Mouse (Mus musculus) regulatory T cell (primary cell): ENCODE data around the gene Yipf3.

Source experiments
- in situ Hi-C: fragments of 300-600 bp; cut with MboI, MseI; formaldehyde crosslinking; loops from one replicate; pipeline ENCODE4 v1.15.1; 2025; ENCODE audit warnings: high pct_unique_total_duplicates

The Yipf3 gene

DNA sequence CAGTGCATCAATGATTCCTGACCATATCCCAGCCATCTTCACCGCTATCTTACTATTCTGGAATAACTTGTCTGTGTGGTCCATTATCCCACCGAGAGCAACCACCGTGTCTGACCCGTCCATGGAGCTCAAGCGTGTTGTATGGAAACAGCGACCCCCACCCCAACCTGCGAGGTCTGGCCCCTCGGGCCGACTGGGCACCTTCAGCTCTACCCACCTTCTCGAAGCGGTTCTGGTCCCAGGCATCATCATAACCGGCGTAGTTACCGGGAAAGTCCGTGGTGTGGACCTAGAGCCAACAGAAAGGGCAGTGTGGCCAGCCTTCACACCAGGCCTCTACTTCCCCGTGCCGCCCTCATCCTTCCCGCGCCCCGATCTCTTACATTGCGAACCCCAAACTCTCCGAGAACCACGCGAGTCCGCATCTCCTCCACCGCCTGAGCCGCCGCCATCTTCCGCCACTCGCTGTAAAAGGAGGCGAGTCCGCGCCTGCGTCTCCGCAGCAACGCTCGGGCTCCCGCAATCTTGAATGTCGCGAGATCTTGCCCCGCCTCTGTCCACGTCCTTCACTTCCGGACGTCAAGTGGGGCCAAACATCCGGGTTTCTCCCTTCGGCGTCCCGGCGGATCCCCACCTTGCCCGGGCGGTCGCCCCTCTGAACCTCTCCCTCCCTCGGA, at the start of gene Yipf3, which contains the start of gene Polr1c:
Gene Yipf3, plus strand, starts transcription at position 569 of the 677 bp plus-strand sequence.
Gene Polr1c, minus strand, starts transcription at position 543 of the 677 bp plus-strand sequence.
- in situ Hi-C loops, result loop anchor here (5.0 kb wide), 1 partner anchor 45 kb away; the partner anchor contains the start of genes Polh and Xpo5

DNA sequence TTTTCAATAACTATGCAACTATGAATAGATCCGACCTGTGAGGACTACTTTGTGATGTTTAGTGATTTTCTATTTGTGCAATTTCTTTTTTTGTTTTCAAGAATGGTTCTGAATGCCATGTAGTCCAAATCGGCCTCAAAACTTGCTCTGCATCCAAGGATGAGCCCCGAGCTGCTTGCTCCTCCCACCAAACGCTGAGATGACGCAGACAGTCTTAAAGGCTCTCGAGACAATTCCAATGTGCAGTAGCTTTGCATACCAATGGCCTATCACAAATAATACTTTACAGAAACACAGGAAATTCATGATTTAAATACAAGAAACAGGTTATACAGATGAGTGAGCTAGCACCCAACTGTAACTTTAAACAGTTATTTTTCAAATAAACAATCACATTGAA, 46.7 kb upstream of the Yipf3 start:
- in situ Hi-C loops, result loop anchor here (5.0 kb wide), 1 partner anchor 46 kb away; the partner anchor contains the start of genes Polr1c and Yipf3

GRCm38 (mm10) chr17:46202421-46203071, 45.3 kb upstream of the Yipf3 start, which contains the start of the genes Polh and Xpo5:
Gene Polh (minus strand): TSS chr17:46202645.
Gene Xpo5 (plus strand): TSS chr17:46202782.
- in situ Hi-C loops, result loop anchor here (5.0 kb wide), 1 partner anchor 45 kb away; the partner anchor contains the start of genes Polr1c and Yipf3

DNA sequence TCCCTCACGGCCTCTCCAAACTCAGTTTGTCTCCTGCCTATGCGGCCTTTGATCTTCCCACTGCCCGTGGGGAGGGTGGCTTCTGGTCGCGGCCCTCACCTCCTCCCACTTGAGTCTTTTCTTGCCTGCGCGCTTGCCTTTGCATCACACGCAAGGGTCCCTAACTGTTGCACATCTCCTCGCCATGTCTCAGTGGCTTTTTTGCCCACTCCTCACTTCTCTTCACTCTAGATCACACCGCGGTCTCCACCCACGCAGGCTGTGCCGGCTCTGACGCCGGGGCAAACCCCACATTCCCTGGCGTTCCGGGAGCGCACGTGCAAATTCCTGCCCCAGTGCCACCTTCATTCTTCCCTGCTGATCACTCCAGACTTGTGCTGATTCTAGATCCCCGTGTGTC, 44.8 kb upstream of the Yipf3 start:
- in situ Hi-C loops, result loop anchor here (5.0 kb wide), 1 partner anchor 44 kb away; the partner anchor contains the start of genes Polr1c and Yipf3

DNA sequence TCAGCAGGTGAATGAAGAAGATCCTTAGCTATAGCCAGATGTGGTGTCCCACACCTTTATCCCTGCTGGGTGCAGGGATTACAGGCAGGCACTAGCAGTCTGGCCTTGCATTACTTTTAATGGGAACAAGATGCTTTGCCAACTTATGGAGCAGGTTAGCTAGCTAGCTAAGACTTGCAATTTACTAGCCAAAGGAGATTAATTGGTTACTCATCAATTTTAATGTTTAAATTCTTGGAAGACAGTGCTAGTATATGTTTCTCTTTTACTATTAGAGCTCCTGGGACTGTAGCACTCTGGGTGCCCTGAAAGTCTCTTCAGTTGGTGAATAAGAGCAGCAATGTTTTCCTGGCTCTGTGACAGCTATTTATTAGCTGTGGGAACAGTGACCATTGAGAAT, 41.2 kb upstream of the Yipf3 start:
- in situ Hi-C loops, result no loop called here

DNA sequence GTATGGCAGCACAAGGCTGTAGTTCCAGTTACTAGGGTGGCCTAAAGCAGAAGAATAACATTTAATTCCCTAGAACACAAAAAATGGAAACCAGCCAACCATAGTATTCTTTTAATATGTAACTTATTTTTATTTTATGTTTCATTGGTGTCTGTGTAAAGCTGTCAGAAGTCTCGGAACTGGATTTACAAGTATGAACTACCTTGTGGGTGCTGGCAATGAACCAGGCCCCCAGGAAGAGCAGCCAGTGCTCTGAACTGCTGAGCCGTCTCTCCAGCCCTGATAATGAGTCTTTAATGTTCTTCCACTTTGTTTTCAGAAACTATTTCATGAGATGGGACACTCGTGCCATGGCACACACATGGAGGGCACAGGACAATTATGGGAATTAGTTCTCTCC, 37.3 kb upstream of the Yipf3 start:
- in situ Hi-C loops, result no loop called here

DNA sequence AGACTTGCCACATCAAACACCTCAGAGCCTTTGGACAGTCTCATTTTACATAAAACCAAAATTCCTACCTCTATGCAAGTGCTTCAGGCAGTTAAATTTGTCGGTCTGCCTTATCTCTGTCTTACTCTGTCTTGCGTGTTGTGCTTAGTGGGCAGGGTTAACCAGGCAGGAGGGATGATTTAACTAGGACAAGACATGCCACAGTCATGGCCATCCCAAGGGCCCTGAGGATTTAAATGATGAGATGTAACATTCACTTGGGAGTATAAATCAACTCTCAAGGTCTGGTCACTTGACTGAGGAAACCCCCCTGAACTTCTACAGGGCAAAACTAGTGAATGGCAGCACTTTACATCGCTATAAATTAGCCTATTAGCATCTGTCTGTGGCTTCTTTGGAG, 26.3 kb upstream of the Yipf3 start:
- in situ Hi-C loops, result no loop called here

DNA sequence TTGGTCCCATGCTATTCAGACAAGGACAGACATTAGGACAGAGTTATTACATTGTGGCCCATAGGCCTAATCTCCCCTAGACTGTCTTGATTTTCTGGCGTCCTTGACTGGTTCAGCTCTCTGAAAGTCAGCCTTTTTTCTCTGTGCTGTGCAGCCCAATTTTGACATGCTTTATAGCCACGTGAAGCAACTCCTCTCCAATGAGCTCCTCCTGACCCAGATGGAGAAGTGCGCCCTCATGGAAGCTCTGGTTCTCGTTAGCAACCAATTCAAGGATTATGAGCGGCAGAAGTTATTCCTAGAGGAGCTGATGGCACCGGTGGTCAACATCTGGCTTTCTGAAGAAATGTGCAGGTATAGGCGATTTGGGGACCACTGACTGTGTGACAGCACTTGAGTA, 20.3 kb upstream of the Yipf3 start:
- in situ Hi-C loops, result no loop called here

GRCm38 (mm10) chr17:46236067-46236466, 11.8 kb upstream of the Yipf3 start:
- in situ Hi-C loops, result no loop called here

DNA sequence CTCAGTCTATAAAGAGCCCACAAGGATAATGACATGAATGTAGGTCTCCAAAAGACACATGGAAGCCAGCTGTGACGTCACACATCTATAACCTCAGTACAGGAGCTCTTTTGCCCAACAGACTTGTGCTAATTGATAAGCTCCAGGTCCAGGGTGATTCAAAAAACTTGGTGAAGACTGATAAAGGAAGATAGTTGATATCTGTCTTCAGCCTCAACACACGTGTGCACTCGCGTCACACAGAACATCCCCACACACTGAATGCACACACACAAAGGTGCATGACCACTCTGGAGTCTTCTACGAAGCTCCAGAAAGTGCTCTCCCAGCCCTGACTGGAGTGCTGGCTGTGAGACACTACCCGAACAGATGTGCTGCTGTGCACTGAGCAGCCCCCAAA, 10.8 kb upstream of the Yipf3 start:
- in situ Hi-C loops, result no loop called here

DNA sequence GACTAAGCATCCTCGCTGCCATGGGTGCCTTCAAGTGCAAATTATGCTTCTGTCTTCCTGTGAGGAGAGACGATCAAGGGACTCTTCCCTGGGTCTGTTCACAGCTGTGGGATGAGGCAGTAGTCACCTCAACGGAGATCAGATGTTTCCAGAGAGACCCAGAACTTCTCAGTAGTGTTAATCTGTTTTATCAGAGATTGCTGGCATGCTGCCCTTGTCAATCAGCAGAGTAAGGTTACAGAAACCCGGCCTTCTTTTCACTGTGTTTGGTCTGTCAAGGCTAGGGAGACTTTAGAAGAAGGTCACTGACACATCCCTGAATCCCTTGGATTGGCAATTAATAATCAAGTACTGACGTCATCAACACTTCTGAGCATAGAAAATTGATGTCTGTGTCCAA, 10.4 kb upstream of the Yipf3 start:
- in situ Hi-C loops, result no loop called here

- in situ Hi-C loops, result no loop called here
These were observed 8.3 kb upstream of the Yipf3 start for GRCm38 (mm10) chr17:46239516-46240114.

GRCm38 (mm10) chr17:46241471-46241870, 6.4 kb upstream of the Yipf3 start:
- in situ Hi-C loops, result no loop called here

GRCm38 (mm10) chr17:46242274-46242673, 5.6 kb upstream of the Yipf3 start:
- in situ Hi-C loops, result no loop called here

GRCm38 (mm10) chr17:46242993-46243392, 4.9 kb upstream of the Yipf3 start:
- in situ Hi-C loops, result no loop called here

DNA sequence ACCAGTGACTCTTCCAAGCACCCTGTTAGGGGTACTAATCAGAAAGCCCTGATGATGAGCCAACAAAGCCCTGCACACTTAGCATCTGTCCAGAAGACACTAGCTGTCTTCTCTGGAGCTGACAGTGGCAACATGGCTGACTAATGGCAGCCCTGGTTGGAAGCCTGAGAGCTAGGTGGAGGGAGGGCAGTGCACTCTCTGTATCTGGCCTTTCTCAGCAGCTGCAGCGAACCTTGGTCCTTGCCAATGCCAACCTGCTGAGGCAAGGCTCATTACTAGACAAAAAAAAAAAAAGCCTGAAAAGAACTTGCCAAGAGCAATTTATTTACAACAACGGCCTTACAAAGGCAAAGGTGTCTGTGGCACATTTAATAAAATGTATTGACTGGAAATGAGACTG, 4.3 kb upstream of the Yipf3 start:
- in situ Hi-C loops, result no loop called here

GRCm38 (mm10) chr17:46244579-46244978, 3.3 kb upstream of the Yipf3 start:
- in situ Hi-C loops, result no loop called here

- in situ Hi-C loops, result loop anchor here (5.0 kb wide), 1 partner anchor 46 kb away; the partner anchor contains the start of genes Polh and Xpo5
These were observed 276 bp downstream of the Yipf3 start for GRCm38 (mm10) chr17:46248189-46248522.

DNA sequence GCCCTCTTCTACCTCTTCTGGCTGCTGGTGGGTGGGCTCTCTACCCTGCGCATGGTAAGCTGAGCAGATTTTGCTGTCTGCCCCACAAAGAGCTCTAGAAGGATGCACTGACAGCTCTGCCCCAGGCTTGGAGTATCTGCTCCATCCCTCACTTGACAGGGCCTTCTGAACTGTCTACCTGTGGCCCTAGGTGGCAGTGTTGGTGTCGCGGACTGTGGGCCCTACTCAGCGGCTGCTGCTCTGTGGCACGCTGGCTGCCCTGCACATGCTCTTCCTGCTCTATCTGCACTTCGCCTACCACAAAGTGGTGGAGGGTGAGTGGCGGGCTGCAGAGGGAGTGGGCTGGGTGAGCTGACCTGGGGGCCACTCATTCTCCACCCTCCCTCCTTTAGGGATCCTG, 3.3 kb downstream of the Yipf3 start:
- in situ Hi-C loops, result no loop called here

DNA sequence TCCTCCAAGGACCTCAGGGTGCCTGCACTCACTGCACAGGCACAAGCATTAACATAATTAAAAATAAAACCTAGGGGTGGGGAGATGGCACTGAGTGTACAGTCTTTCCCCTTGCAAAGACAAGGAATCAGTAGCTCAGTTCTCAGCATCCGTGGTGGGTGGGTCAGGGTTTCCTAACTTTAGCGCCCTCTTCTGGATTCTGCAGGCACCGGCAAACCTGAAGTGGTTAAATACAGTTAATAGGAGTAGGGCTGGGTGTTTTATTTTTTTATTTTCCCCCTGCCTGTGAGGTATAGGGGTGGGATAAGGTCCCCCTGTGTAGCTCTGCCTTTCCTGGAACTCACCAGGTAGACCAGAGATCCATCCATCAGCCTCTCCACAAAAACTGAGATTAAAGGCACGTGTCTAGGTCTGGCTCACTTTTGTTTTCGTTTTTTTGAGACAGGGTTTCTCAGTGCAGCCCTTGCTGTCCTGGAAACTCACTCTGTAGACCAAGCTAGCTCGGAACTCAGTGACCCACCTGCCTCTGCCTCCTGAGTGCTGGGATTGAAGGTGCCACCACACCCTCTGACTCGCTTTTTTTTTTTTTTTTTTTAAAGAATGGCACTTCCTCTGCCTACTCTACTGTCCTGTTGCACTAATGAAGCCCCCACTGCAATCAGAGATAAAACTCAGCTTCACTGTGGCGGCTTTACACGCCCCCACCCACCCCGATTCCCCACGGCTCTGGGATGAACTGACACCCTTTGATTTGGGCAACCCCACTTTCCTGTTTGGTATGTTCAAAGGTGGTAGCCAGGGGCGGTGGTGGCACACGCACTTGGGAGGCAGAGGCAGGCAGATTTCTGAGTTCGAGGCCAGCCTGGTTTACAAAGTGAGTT, 4.9 kb downstream of the Yipf3 start:
- in situ Hi-C loops, result no loop called here

GRCm38 (mm10) chr17:46253452-46254084, 5.7 kb downstream of the Yipf3 start, which contains the start of gene Lrrc73:
Gene Lrrc73 (plus strand): TSS chr17:46253531.
- in situ Hi-C loops, result no loop called here
